Mouse (Mus musculus) spleen, postnatal 10 days (tissue): ENCODE measurements around the gene Ppil4.

ENCODE experiments used
- DNase-seq, 2 experiments: peaks; one replicate each; pipeline ENCODE4 v3.0.0; 2021 to 2022; ENCODE audit warnings: low spot score in 2 of 2

Gene Ppil4

GRCm38 (mm10) chr10:7824663-7825280, 32.1 kb downstream of the Ppil4 start:
- peak in 1 of 2 experiments; percentile 8 for DNase-seq

GRCm38 (mm10) chr10:7825281-7825665, 32.6 kb downstream of the Ppil4 start:
- no peak for DNase-seq

- DNase-seq = peak in 1 of 2 experiments; percentile 7
Measured at GRCm38 (mm10) chr10:7826106-7826505, 33.4 kb downstream of the Ppil4 start.

- peak in 1 of 2 experiments; percentile 60 for DNase-seq
Measured at GRCm38 (mm10) chr10:7832171-7832676, 39.5 kb downstream of the Ppil4 start, which contains the start of gene Zc3h12d. Gene Zc3h12d (plus strand): TSS chr10:7832470.

- DNase-seq = peak in 1 of 2 experiments; percentile 67
Measured at GRCm38 (mm10) chr10:7833377-7834165, 40.9 kb downstream of the Ppil4 start.

GRCm38 (mm10) chr10:7834671-7835225, 42.1 kb downstream of the Ppil4 start:
- DNase-seq = peak in 1 of 2 experiments; percentile 42

GRCm38 (mm10) chr10:7836902-7837301, 44.2 kb downstream of the Ppil4 start:
- DNase-seq = no peak

GRCm38 (mm10) chr10:7837446-7837845, 44.8 kb downstream of the Ppil4 start:
- DNase-seq = no peak

- no peak for DNase-seq
Measured at GRCm38 (mm10) chr10:7838036-7838435, 45.3 kb downstream of the Ppil4 start.

GRCm38 (mm10) chr10:7838874-7839421, 46.3 kb downstream of the Ppil4 start:
- DNase-seq = no peak

GRCm38 (mm10) chr10:7839551-7840352, 47.1 kb downstream of the Ppil4 start:
- DNase-seq = peak in 1 of 2 experiments; percentile 42

- DNase-seq = no peak
Measured at GRCm38 (mm10) chr10:7840353-7840733, 47.7 kb downstream of the Ppil4 start.

- peak in 1 of 2 experiments; percentile 12 for DNase-seq
Measured at GRCm38 (mm10) chr10:7840785-7841184, 48.1 kb downstream of the Ppil4 start.

GRCm38 (mm10) chr10:7841571-7842080, 48.9 kb downstream of the Ppil4 start:
- DNase-seq = peak in 1 of 2 experiments; percentile 50

GRCm38 (mm10) chr10:7843181-7843580, 50.5 kb downstream of the Ppil4 start:
- DNase-seq = peak in 1 of 2 experiments; percentile 5

GRCm38 (mm10) chr10:7844161-7844560, 51.5 kb downstream of the Ppil4 start:
- DNase-seq = peak in 1 of 2 experiments; percentile 24

- peak in 1 of 2 experiments; percentile 10 for DNase-seq
Measured at GRCm38 (mm10) chr10:7845136-7845535, 52.4 kb downstream of the Ppil4 start.

GRCm38 (mm10) chr10:7845991-7846390, 53.3 kb downstream of the Ppil4 start:
- peak in 1 of 2 experiments; percentile 13 for DNase-seq

- DNase-seq = no peak
Measured at GRCm38 (mm10) chr10:7847166-7847605, 54.5 kb downstream of the Ppil4 start.

- DNase-seq = no peak
Measured at GRCm38 (mm10) chr10:7851891-7852290, 59.2 kb downstream of the Ppil4 start.

GRCm38 (mm10) chr10:7860494-7860893, 67.8 kb downstream of the Ppil4 start:
- no peak for DNase-seq
